Mouse (Mus musculus) kidney, postnatal 0 days (tissue): ENCODE measurements at regions not wholly inside any gene's neighbourhood (a gene's known extent, or its start where the extent isn't known, plus 50 kb on each side); places are given as distances from the start of the nearest gene placed in this dataset.

Source experiments
- ATAC-seq: fragments of 200-750 bp; cut with Nextera tagmentation; replicated peaks from 2 replicates; pipeline ENCODE4 v1.8.0; 2017; ENCODE audit warnings: low read depth, moderate number of reproducible peaks, moderate TSS enrichment, moderate library complexity; ENCODE audit not compliant: low FRiP score
- DNase-seq: peaks from one replicate; pipeline ENCODE4 v3.0.0-alpha.2; 2016; ENCODE audit warnings: low spot score
- H3K27ac ChIP-seq: fragments of 300-500 bp; sonication (generic); 2 replicates; pipeline ENCODE4 v1.5.1; 2014; ENCODE audit warnings: mild to moderate bottlenecking
- H3K27me3 ChIP-seq: fragments of 300-500 bp; sonication (generic); 2 replicates; pipeline ENCODE4 v1.6.1; 2014; ENCODE audit warnings: low read length, mixed read lengths; ENCODE audit not compliant: insufficient read depth
- H3K36me3 ChIP-seq: fragments of 300-500 bp; sonication (generic); 2 replicates; pipeline ENCODE4 v1.6.1; 2014; ENCODE audit warnings: low read length, mixed read lengths; ENCODE audit not compliant: insufficient read depth
- H3K4me1 ChIP-seq: fragments of 300-500 bp; sonication (generic); replicated peaks from 2 replicates; pipeline ENCODE4 v1.6.1; 2014; ENCODE audit warnings: antibody characterized with exemption, low read length, mixed read lengths; ENCODE audit not compliant: insufficient read depth
- H3K4me2 ChIP-seq: fragments of 300-500 bp; sonication (generic); 2 replicates; pipeline ENCODE4 v1.6.1; 2014; ENCODE audit warnings: mild to moderate bottlenecking, low read length, moderate library complexity, mixed read lengths
- H3K4me3 ChIP-seq: fragments of 300-500 bp; sonication (generic); replicated peaks from 2 replicates; pipeline ENCODE4 v1.5.1; 2014; ENCODE audit warnings: low read depth, low read length
- H3K9ac ChIP-seq: fragments of 300-500 bp; sonication (generic); 2 replicates; pipeline ENCODE4 v1.6.1; 2014; ENCODE audit warnings: low read depth, low read length
- H3K9me3 ChIP-seq: fragments of 300-500 bp; sonication (generic); replicated peaks from 2 replicates; pipeline ENCODE4 v1.6.1; 2016; ENCODE audit warnings: low read length, inconsistent platforms, mixed read lengths
- CTCF ChIP-seq: IDR thresholded peaks from 2 replicates; pipeline ENCODE4 v1.5.1; 2016; ENCODE audit warnings: antibody characterized with exemption, low read depth, mild to moderate bottlenecking, moderate library complexity
- WGBS: fragments of 180-500 bp; shearing (Covaris S2); extraction: QIAGEN DNeasy Blood & Tissue Kit; methylation state at CpG from one replicate; pipeline ENCODE4 v1.1.7; 2014; 5-methylcytosine and 5-hydroxymethylcytosine counted together

- Histone ChIP-seq H3K9ac (no peak overlapping the region), H3K27me3 (no peaks in the 10 kb centered on the region), H3K4me3 (no peak overlapping the region), H3K4me1 (0 out of 2 replicates have a peak, but pooled peaks cover 5% of the 10 kb centered on the region), H3K9me3 (no peaks in the 10 kb centered on the region), H3K27ac (no peak overlapping the region), H3K36me3 (no peaks in the 10 kb centered on the region), H3K4me2 (no peak overlapping the region)
- 57% methylated on average over 3 of the region's 3 CpGs for WGBS
- no peak for DNase-seq
- no peak for TF ChIP-seq CTCF
- ATAC-seq = no peak
Measured at GRCm38 (mm10) chr17:4563641-4564040, 430.5 kb upstream of the Arid1b start.

DNA sequence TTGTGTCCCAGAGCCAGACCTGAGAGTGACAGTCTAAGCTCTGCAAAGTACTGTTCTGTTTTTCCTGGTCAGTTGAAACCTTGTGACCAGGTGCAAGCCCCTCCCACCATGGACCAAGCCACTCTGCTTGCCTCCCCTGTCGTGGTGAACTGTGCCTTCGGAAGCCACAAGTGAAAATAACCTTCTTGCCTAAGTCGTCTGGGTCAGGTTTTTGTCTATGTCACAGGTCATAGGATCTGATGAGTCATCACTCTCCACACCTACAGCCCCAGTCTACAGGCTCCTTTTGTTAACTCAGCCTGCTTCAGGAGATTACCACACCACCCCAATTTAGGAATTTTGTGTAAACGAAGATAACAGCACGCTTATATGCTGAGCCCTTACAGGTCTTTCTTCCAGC is 417.2 kb upstream of the Arid1b start:
- TF ChIP-seq CTCF = no peak
- Histone ChIP-seq H3K27me3 (no peaks in the 10 kb centered on the region), H3K27ac (no peak overlapping the region), H3K9me3 (no peaks in the 10 kb centered on the region), H3K4me3 (no peak overlapping the region), H3K4me1 (no peaks in the 10 kb centered on the region), H3K36me3 (no peaks in the 10 kb centered on the region), H3K4me2 (no peak overlapping the region), H3K9ac (no peak overlapping the region)
- 61% methylated on average over 5 of the region's 5 CpGs for WGBS
- DNase-seq = no peak
- no peak for ATAC-seq

DNA sequence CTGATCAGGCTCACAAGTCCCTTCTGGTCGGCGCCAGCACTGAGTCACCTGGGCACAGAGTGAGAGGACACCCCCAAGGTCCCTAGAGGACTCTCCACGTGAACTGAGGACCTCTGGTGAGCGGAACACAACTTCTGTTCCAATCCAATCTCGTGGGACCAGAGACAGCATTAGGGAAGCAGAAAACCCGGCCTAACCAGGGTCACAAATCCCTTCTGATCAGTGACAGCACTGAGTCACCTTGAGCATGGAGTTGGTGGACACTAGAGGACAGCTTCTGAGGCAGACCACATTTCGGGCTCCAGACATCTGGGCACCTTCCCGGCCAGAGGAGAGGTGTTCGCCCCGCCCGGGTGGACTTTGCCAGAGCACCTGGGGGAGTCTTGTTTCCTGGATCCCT is 412.3 kb upstream of the Arid1b start:
- ATAC-seq (no peak), DNase-seq (no peak)
- no peak overlapping the region for H3K4me3 ChIP-seq
- no peaks in the 10 kb centered on the region for H3K4me1 ChIP-seq
- H3K9ac ChIP-seq = no peak overlapping the region
- 86% methylated on average over 11 of the region's 11 CpGs for WGBS
- H3K27me3 ChIP-seq = no peaks in the 10 kb centered on the region
- H3K9me3 ChIP-seq = no peaks in the 10 kb centered on the region
- no peak for TF ChIP-seq CTCF
- H3K36me3 ChIP-seq = no peaks in the 10 kb centered on the region
- H3K27ac ChIP-seq = no peak overlapping the region
- H3K4me2 ChIP-seq = no peak overlapping the region

GRCm38 (mm10) chr17:4610481-4610880 is 383.7 kb upstream of the Arid1b start:
- H3K4me2 ChIP-seq = no peak overlapping the region
- no peaks in the 10 kb centered on the region for H3K9me3 ChIP-seq
- H3K36me3 ChIP-seq = no peaks in the 10 kb centered on the region
- H3K27me3 ChIP-seq = no peaks in the 10 kb centered on the region
- DNase-seq (no peak), ATAC-seq (no peak)
- 67% methylated on average over 8 of the region's 8 CpGs for WGBS
- H3K4me3 ChIP-seq = no peak overlapping the region
- H3K4me1 ChIP-seq = no peaks in the 10 kb centered on the region
- TF ChIP-seq CTCF = no peak
- H3K27ac ChIP-seq = no peak overlapping the region
- H3K9ac ChIP-seq = no peak overlapping the region

DNA sequence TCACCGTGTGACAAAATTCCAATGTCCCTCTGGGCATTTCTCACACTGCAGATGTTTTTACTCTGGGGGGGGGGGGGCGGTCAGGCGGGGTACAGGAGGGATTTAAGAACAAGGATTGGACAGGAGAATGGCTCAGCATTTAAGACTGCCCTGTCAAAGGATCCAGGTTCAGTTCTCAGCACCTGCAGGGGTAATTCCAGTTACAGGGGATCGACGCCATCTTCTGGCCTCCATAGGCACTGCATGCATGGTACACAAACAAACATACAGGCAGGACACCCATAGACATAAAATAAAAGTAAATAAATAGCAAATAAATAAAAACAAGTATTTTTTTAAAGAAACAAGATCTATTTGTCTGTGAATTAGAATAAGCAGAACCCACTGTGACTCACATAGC is 383.1 kb upstream of the Arid1b start:
- no peak overlapping the region for H3K27ac ChIP-seq
- ATAC-seq (no peak), DNase-seq (no peak)
- no peak overlapping the region for H3K4me3 ChIP-seq
- no peaks in the 10 kb centered on the region for H3K36me3 ChIP-seq
- H3K4me2 ChIP-seq = no peak overlapping the region
- H3K4me1 ChIP-seq = no peaks in the 10 kb centered on the region
- no peak overlapping the region for H3K9ac ChIP-seq
- WGBS = 84% methylated on average over 5 of the region's 5 CpGs
- TF ChIP-seq CTCF = peak; percentile 38; the same call in 1 of the 2 replicates
- no peaks in the 10 kb centered on the region for H3K27me3 ChIP-seq
- no peaks in the 10 kb centered on the region for H3K9me3 ChIP-seq

DNA sequence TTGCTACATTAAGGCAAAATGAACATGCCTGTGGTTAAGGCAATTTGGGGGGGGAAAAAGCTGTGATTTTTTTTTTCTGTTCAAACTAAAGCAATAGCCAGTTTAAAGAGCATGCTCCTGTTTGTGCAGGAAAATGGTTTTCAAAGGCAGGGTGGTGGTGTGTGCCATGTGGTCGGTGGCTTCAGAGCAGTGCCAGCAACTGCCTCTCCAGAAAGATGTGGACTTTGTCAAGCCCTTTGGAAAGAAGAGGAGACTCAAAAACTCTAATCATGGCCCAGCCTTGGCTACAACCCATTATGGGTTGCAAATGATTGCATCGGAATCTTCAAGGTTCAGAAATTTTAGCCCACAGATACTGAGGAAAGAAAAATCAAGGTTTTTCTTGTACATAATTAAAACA is 382.4 kb upstream of the Arid1b start:
- Histone ChIP-seq H3K4me3 (no peak overlapping the region), H3K36me3 (no peaks in the 10 kb centered on the region), H3K9ac (no peak overlapping the region), H3K4me1 (no peaks in the 10 kb centered on the region), H3K27ac (no peak overlapping the region), H3K4me2 (no peak overlapping the region), H3K27me3 (no peaks in the 10 kb centered on the region), H3K9me3 (no peaks in the 10 kb centered on the region)
- no peak for TF ChIP-seq CTCF
- DNase-seq = no peak
- no peak for ATAC-seq
- WGBS = 71% methylated on average over 2 of the region's 2 CpGs

DNA sequence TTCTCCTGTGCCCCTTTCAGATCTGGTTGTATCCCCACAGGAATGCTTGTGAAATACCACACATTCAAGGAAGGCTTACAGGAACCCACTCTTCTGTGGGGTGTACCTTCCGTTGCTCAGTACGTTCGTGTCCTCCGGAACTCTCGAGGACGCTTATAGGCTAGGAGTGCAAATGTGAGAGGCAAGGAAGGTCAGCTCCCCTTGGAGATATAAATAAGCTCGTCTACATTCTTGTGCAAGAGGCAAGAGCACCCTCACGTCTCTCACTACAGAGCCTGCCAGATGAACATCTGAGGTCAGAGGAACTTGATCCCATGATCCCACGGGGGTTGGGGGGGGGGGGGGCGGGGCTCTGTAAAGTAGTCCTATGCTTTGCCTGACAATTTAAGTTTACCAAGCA is 382.0 kb upstream of the Arid1b start:
- Histone ChIP-seq H3K9ac (no peak overlapping the region), H3K27ac (no peak overlapping the region), H3K27me3 (no peaks in the 10 kb centered on the region), H3K4me1 (no peaks in the 10 kb centered on the region), H3K36me3 (no peaks in the 10 kb centered on the region), H3K4me2 (no peak overlapping the region), H3K4me3 (no peak overlapping the region), H3K9me3 (no peaks in the 10 kb centered on the region)
- TF ChIP-seq CTCF = no peak
- ATAC-seq = no peak
- 41% methylated on average over 10 of the region's 10 CpGs for WGBS
- DNase-seq = no peak
